Mouse (Mus musculus): ENCODE results near the gene Fndc3c1. TPM values are rescaled to one million over a fixed set of nuclear protein-coding genes. Genes with fewer than 3 reads are reported as not detected.
"Not testable (repeated sequence)": the region's sequence is repeated elsewhere in the genome, so short reads cannot be mapped to it uniquely, and the experiment has no call there.

Fndc3c1 gene
- polyA plus RNA-seq (2014; fragmentation: Nextera tagmentation; extraction: Ambion mirVana) = 11.7 and 13.7 TPM in 2 replicates

DNA sequence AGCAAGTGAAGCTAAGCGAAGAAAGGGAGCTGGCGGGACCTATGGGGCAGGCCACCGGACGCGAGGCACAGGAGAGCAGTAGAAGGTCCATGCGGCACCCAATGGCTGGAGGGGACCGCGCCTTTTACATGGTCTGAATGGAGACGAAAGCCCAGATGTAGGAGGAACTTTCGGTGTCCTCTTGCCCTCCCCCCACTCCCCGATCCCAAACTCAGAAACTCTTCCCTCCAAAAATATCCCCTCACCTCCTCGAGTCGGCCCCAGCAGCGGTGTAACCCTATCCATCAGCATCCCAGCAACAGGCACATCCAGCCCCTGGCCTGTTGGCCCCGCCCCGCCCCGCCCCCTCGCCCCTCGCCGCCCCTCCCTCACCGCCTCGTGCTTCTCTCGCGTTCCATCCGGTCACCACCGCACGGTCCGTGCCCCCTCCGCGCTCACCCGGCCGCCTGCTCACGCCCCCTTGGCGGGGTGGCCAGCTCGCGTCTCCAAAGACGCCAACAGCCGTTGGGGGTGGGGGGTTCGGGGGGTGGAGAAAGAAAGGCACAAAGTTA lies at the start of gene Fndc3c1:
Gene Fndc3c1 (minus strand): TSS at position 301 of the 551 bp plus-strand sequence.
- H3K9ac ChIP-seq (ENCODE audit: low read depth, low read length) = peak within 1 kb of the TSS; percentile 28; the same call in 1 of the 2 replicates
- H3K4me1 ChIP-seq (ENCODE audit: control insufficient read depth, insufficient read depth, low read length) = no peaks in the 10 kb centered on the region
- H3K27ac ChIP-seq (ENCODE audit: low read depth, low read length) = no peak within 1 kb of the TSS
- WGBS (ENCODE audit: insufficient replicate concordance) = 13% methylated on average over 27 of the region's 39 CpGs
- H3K4me2 ChIP-seq = peak within 1 kb of the TSS; percentile 66
- peak within 1 kb of the TSS; percentile 50 for H3K4me3 ChIP-seq (ENCODE audit: low read depth, low read length)
- H3K36me3 ChIP-seq (ENCODE audit: control insufficient read depth, insufficient read depth, low read length) = no peaks in the 10 kb centered on the region
- no peaks in the 10 kb centered on the region for H3K9me3 ChIP-seq (replicated peaks; ENCODE audit: control insufficient read depth, low read length)
- peaks cover 4% of the 10 kb centered on the region; the same call in 1 of the 2 replicates for H3K27me3 ChIP-seq (ENCODE audit: control insufficient read depth, insufficient read depth, low read length)
- ATAC-seq (replicated peaks; ENCODE audit: insufficient number of reproducible peaks, low FRiP score, low TSS enrichment) = peak; percentile 85

DNA sequence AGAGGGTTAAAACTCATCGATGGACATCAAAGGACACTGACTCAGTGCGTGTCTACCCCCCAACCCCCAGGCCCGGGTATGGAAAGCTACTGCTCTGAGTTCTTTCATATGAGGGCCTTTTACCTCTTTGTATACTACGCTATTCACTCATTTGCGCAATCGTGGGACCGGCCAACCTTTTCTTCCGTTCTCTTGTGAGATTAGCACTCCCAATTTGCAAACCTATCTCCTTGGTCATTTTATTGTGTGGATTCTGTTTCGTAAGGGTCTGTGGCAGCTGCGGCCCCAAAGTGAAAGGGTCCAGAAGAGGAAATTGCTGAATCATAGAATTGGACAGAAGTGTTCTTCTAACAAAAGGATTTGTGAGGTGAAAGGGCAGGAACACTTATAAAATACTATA lies 1.2 kb upstream of the Fndc3c1 start:
- H3K36me3 ChIP-seq (ENCODE audit: control insufficient read depth, insufficient read depth, low read length) = no peaks in the 10 kb centered on the region
- H3K9me3 ChIP-seq (replicated peaks; ENCODE audit: control insufficient read depth, low read length) = no peaks in the 10 kb centered on the region
- ATAC-seq (replicated peaks; ENCODE audit: insufficient number of reproducible peaks, low FRiP score, low TSS enrichment) = no peak
- no peak overlapping the region for H3K4me3 ChIP-seq (ENCODE audit: low read depth, low read length)
- no peak overlapping the region for H3K27ac ChIP-seq (ENCODE audit: low read depth, low read length)
- H3K4me2 ChIP-seq = no peak overlapping the region
- H3K9ac ChIP-seq (ENCODE audit: low read depth, low read length) = no peak overlapping the region
- WGBS (ENCODE audit: insufficient replicate concordance) = 26% methylated on average over 10 of the region's 10 CpGs
- H3K27me3 ChIP-seq (ENCODE audit: control insufficient read depth, insufficient read depth, low read length) = peaks cover 4% of the 10 kb centered on the region; the same call in 1 of the 2 replicates
- H3K4me1 ChIP-seq (ENCODE audit: control insufficient read depth, insufficient read depth, low read length) = no peaks in the 10 kb centered on the region

GRCm38 (mm10) chrX:106485671-106486070 lies 470 bp upstream of the Fndc3c1 start:
- H3K4me1 ChIP-seq (ENCODE audit: control insufficient read depth, insufficient read depth, low read length) = no peaks in the 10 kb centered on the region
- H3K36me3 ChIP-seq (ENCODE audit: control insufficient read depth, insufficient read depth, low read length) = no peaks in the 10 kb centered on the region
- peaks cover 4% of the 10 kb centered on the region; the same call in 1 of the 2 replicates for H3K27me3 ChIP-seq (ENCODE audit: control insufficient read depth, insufficient read depth, low read length)
- peak; percentile 55; the same call in 1 of the 2 replicates for ATAC-seq (replicated peaks; ENCODE audit: insufficient number of reproducible peaks, low FRiP score, low TSS enrichment)
- H3K4me3 ChIP-seq (ENCODE audit: low read depth, low read length) = peak overlapping the region; percentile 50
- H3K4me2 ChIP-seq = peak overlapping the region; percentile 66
- H3K9me3 ChIP-seq (replicated peaks; ENCODE audit: control insufficient read depth, low read length) = no peaks in the 10 kb centered on the region
- 17% methylated on average over 12 of the region's 13 CpGs for WGBS (ENCODE audit: insufficient replicate concordance)
- peak overlapping the region; percentile 28; the same call in 1 of the 2 replicates for H3K9ac ChIP-seq (ENCODE audit: low read depth, low read length)
- H3K27ac ChIP-seq (ENCODE audit: low read depth, low read length) = no peak overlapping the region

DNA sequence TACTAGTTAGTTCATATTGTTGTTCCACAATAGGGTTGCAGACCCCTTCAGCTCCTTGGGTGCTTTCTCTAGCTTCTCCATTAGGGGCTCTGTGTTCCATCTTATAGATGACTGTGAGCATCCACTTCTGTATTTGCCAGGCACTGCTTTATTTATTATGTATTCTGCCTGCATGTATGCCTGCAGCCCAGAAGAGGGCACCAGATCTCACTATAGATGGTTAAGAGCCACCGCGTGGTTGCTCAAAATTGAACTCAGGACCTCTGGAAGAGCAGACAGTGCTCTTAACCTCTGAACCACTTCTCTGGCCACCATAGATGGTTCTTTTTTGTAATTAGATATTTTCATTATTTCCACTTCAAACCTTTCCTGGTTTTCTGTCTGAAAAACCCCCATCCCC lies 5.3 kb downstream of the Fndc3c1 start:
- ATAC-seq (replicated peaks; ENCODE audit: insufficient number of reproducible peaks, low FRiP score, low TSS enrichment); H3K27me3 ChIP-seq (ENCODE audit: control insufficient read depth, insufficient read depth, low read length): not testable (repeated sequence)
- WGBS (ENCODE audit: insufficient replicate concordance) = 54% methylated on average over 2 of the region's 2 CpGs

GRCm38 (mm10) chrX:106385304-106385703 lies 99.9 kb downstream of the Fndc3c1 start:
- no peak overlapping the region for H3K9ac ChIP-seq (ENCODE audit: low read depth, low read length)
- H3K27ac ChIP-seq (ENCODE audit: low read depth, low read length) = no peak overlapping the region
- ATAC-seq (replicated peaks; ENCODE audit: insufficient number of reproducible peaks, low FRiP score, low TSS enrichment) = no peak
- no peak overlapping the region for H3K4me2 ChIP-seq
- no peaks in the 10 kb centered on the region for H3K27me3 ChIP-seq (ENCODE audit: control insufficient read depth, insufficient read depth, low read length)
- H3K4me3 ChIP-seq (ENCODE audit: low read depth, low read length) = no peak overlapping the region
- H3K9me3 ChIP-seq (replicated peaks; ENCODE audit: control insufficient read depth, low read length) = no peaks in the 10 kb centered on the region
- no peaks in the 10 kb centered on the region for H3K36me3 ChIP-seq (ENCODE audit: control insufficient read depth, insufficient read depth, low read length)
- H3K4me1 ChIP-seq (ENCODE audit: control insufficient read depth, insufficient read depth, low read length) = no peaks in the 10 kb centered on the region

More for the DNA sequence above, 5.3 kb downstream of the Fndc3c1 start:
- not testable (repeated sequence) for H3K9ac ChIP-seq (ENCODE audit: low read depth, low read length); H3K4me1 ChIP-seq (ENCODE audit: control insufficient read depth, insufficient read depth, low read length); H3K4me2 ChIP-seq; H3K27ac ChIP-seq (ENCODE audit: low read depth, low read length); H3K9me3 ChIP-seq (replicated peaks; ENCODE audit: control insufficient read depth, low read length); H3K36me3 ChIP-seq (ENCODE audit: control insufficient read depth, insufficient read depth, low read length); H3K4me3 ChIP-seq (ENCODE audit: low read depth, low read length)

- no peak overlapping the region for H3K27ac ChIP-seq (ENCODE audit: low read depth, low read length)
- no peak for ATAC-seq (replicated peaks; ENCODE audit: insufficient number of reproducible peaks, low FRiP score, low TSS enrichment)
- H3K9ac ChIP-seq (ENCODE audit: low read depth, low read length) = no peak overlapping the region
- no peaks in the 10 kb centered on the region for H3K4me1 ChIP-seq (ENCODE audit: control insufficient read depth, insufficient read depth, low read length)
- no peaks in the 10 kb centered on the region for H3K9me3 ChIP-seq (replicated peaks; ENCODE audit: control insufficient read depth, low read length)
- no peaks in the 10 kb centered on the region for H3K36me3 ChIP-seq (ENCODE audit: control insufficient read depth, insufficient read depth, low read length)
- no peaks in the 10 kb centered on the region for H3K27me3 ChIP-seq (ENCODE audit: control insufficient read depth, insufficient read depth, low read length)
- no peak overlapping the region for H3K4me2 ChIP-seq
- no peak overlapping the region for H3K4me3 ChIP-seq (ENCODE audit: low read depth, low read length)
Observed at GRCm38 (mm10) chrX:106380608-106381007, 104.6 kb downstream of the Fndc3c1 start.

Small RNA genes within 50 kb of the gene (microRNA-seq; reads per million reads assigned to microRNA genes)
- not detected for gene Gm27428 (ENCODE audit: borderline number of aligned reads)

Other genes with a start within 250 kb of the Fndc3c1 start
- not detected in 2 replicates for gene Fnd3c2, start 230.0 kb downstream of the Fndc3c1 start, polyA plus RNA-seq (2014; fragmentation: Nextera tagmentation; extraction: Ambion mirVana)
- 0.34 and 0.62 TPM in 2 replicates for gene Gm5127, start 97.8 kb upstream of the Fndc3c1 start, polyA plus RNA-seq (2014; fragmentation: Nextera tagmentation; extraction: Ambion mirVana)
- 0.27 and 0.59 TPM in 2 replicates for gene Cysltr1, start 118.3 kb upstream of the Fndc3c1 start, polyA plus RNA-seq (2014; fragmentation: Nextera tagmentation; extraction: Ambion mirVana)

Measured in heart, embryonic 11.5 days (tissue).